Mouse (Mus musculus) forebrain, embryonic 12.5 days (tissue): ENCODE data around the gene Wars. TPM values are rescaled to one million over a fixed set of nuclear protein-coding genes. Genes with fewer than 3 reads are reported as not detected.
A peak's percentile ranks its signal among the peaks of the same experiment; 100 is the strongest.

Experiments
- ATAC-seq: fragments of 200-750 bp; cut with Nextera tagmentation; 2 replicates; pipeline ENCODE4 v1.8.0; 2017; ENCODE audit warnings: moderate TSS enrichment; ENCODE audit not compliant: low FRiP score
- H3K27ac ChIP-seq: fragments of 300-500 bp; sonication (generic); 2 replicates; pipeline ENCODE4 v1.5.1; 2016; ENCODE audit warnings: mild to moderate bottlenecking
- H3K27me3 ChIP-seq: fragments of 300-500 bp; sonication (generic); 2 replicates; pipeline ENCODE4 v1.6.1; 2016; ENCODE audit warnings: mild to moderate bottlenecking
- H3K36me3 ChIP-seq: fragments of 300-500 bp; sonication (generic); replicated peaks from 2 replicates; pipeline ENCODE4 v1.6.1; 2016; ENCODE audit warnings: mild to moderate bottlenecking
- H3K4me1 ChIP-seq: fragments of 300-500 bp; sonication (generic); 2 replicates; pipeline ENCODE4 v1.6.1; 2016
- H3K4me2 ChIP-seq: fragments of 300-500 bp; sonication (generic); 2 replicates; pipeline ENCODE4 v1.6.1; 2016; ENCODE audit warnings: mild to moderate bottlenecking, moderate library complexity
- H3K4me3 ChIP-seq: fragments of 300-500 bp; sonication (generic); replicated peaks from 2 replicates; pipeline ENCODE4 v1.5.1; 2016; ENCODE audit warnings: mild to moderate bottlenecking
- H3K9ac ChIP-seq: fragments of 300-500 bp; sonication (generic); 2 replicates; pipeline ENCODE4 v1.6.1; 2016; ENCODE audit warnings: mild to moderate bottlenecking
- H3K9me3 ChIP-seq: fragments of 300-500 bp; sonication (generic); 2 replicates; pipeline ENCODE4 v1.6.1; 2016
- WGBS: fragments of 180-500 bp; shearing (Covaris S2); methylation state at CpG from one replicate; pipeline ENCODE4 v1.1.7; 2016; 5-methylcytosine and 5-hydroxymethylcytosine counted together
- microRNA counts: library from miRNA; unstranded; fragments of <30 nt; microRNA quantifications from one replicate; lab custom pipeline; 2017
- microRNA-seq: library from miRNA; unstranded; fragments of <30 nt; microRNA quantifications from one replicate; pipeline ENCODE4, GENCODE M21; 2017
- polyA plus RNA-seq: library from polyadenylated mRNA; unstranded; fragments of >200 nt; fragmentation: Nextera tagmentation; extraction: Ambion mirVana; gene quantifications from 2 replicates; pipeline ENCODE4 v1.2.1, GENCODE M21; 2016

The Wars gene
- polyA plus RNA-seq, 1 experiment from 2014 or later, result 126 TPM

DNA sequence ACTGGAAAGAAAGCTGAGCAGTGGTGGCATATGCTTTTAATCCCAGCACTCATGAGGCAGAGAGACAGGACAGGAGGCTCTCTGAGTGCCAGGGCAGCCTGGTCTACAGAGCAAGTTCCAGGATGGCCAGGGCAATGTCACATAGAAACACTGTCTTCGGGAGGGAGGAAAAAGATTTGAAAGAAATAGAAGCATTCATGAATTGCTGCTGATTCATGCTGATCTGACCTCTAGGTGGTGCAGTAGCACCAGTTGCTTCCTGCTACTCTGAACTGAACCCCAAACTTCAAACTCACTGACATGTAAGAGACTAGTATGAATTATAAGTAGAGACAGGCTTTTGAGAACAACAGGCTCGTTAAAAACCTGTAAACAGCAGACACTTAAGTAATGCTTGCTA lies 82.8 kb downstream of the Wars start:
- Histone ChIP-seq H3K4me2 (no peak overlapping the region), H3K9ac (no peak overlapping the region), H3K27me3 (no peaks in the 10 kb centered on the region), H3K9me3 (no peaks in the 10 kb centered on the region), H3K27ac (peak overlapping the region; percentile 25; the same call in 1 of the 2 replicates), H3K4me3 (no peak overlapping the region), H3K36me3 (peaks cover 37% of the 10 kb centered on the region), H3K4me1 (no peaks in the 10 kb centered on the region; the same call in 1 of the 2 replicates)
- 64% methylated on average over 2 of the region's 2 CpGs for WGBS
- no peak for ATAC-seq

DNA sequence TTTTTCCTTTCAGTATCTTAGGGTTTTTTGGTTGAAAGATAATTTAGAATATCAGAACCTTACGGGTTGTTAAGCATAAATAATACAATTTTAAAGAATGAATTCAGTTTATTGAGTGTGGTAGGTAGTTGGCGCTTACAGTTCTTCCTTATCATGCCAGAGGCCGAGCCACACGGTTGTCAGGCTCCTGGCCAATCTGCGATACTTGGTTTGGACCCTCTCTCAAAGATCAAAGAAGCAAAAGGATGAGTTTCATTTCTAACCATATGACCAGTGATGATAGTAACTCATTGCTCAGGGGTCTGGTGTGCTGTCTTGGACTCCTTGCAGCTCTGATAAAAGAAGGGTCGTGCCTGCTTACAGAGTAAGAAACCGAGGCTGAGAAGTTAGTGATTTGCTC lies 83.7 kb downstream of the Wars start:
- 95% methylated on average over 7 of the region's 7 CpGs for WGBS
- H3K9me3 ChIP-seq, result no peaks in the 10 kb centered on the region
- no peaks in the 10 kb centered on the region for H3K27me3 ChIP-seq
- no peak overlapping the region for H3K27ac ChIP-seq
- H3K4me1 ChIP-seq, result no peaks in the 10 kb centered on the region; the same call in 1 of the 2 replicates
- peaks cover 35% of the 10 kb centered on the region for H3K36me3 ChIP-seq
- no peak for ATAC-seq
- H3K4me3 ChIP-seq, result no peak overlapping the region
- H3K9ac ChIP-seq, result no peak overlapping the region
- H3K4me2 ChIP-seq, result no peak overlapping the region

MicroRNAs within 50 kb of the gene (microRNA counts, 519-probe panel; counts per million panel counts)
- microRNA mmu-miR-345-3p (lab: Ali Mortazavi, UCI) (not detected), microRNA mmu-miR-345-5p (lab: Ali Mortazavi, UCI) (3,577 counts per million, percentile 36 among the panel's probes with 10 or more counts)

Small RNAs within 50 kb of the gene (microRNA-seq; reads per million reads assigned to microRNA genes)
- 181 reads per million, percentile 56 among the genes with 10 or more reads in this experiment for gene Mir345

Other genes with a start within 250 kb of the Wars start
- gene Degs2, start 191.9 kb downstream of the Wars start, polyA plus RNA-seq, result 2.3 and 2.4 TPM in 2 replicates
- 19.5 and 21.5 TPM in 2 replicates for gene Yy1, start 101.2 kb downstream of the Wars start, polyA plus RNA-seq
- gene Slc25a29, start 58.3 kb downstream of the Wars start, polyA plus RNA-seq, result 15.8 and 17.0 TPM in 2 replicates
- 11.3 and 11.7 TPM in 2 replicates for gene Slc25a47, start 58.1 kb downstream of the Wars start, polyA plus RNA-seq
- 7.2 and 7.6 TPM in 2 replicates for gene Wdr25, start 543 bp downstream of the Wars start, polyA plus RNA-seq
- gene Begain, start 174.0 kb upstream of the Wars start, polyA plus RNA-seq, result 10.9 and 11.1 TPM in 2 replicates